Mouse (Mus musculus) heart, embryonic 16.5 days (tissue): Measurements from ENCODE around the gene Rif1. TPM values are rescaled to one million over a fixed set of nuclear protein-coding genes. Genes with fewer than 3 reads are reported as not detected.

ENCODE experiments used
- ATAC-seq: fragments of 200-750 bp; cut with Nextera tagmentation; replicated peaks from 2 replicates; pipeline ENCODE4 v1.8.0; 2017; ENCODE audit warnings: moderate number of reproducible peaks; ENCODE audit not compliant: insufficient read depth, low FRiP score; ENCODE audit errors: extremely low read depth
- H3K27ac ChIP-seq: fragments of 300-500 bp; sonication (generic); 2 replicates; pipeline ENCODE4 v1.5.1; 2014; ENCODE audit warnings: mild to moderate bottlenecking, low read length, control low read depth, moderate library complexity
- H3K27me3 ChIP-seq: fragments of 300-500 bp; sonication (generic); 2 replicates; pipeline ENCODE4 v1.6.1; 2014; ENCODE audit warnings: low read length, mixed read lengths; ENCODE audit not compliant: control insufficient read depth, insufficient read depth
- H3K36me3 ChIP-seq: fragments of 300-500 bp; sonication (generic); 2 replicates; pipeline ENCODE4 v1.6.1; 2014; ENCODE audit not compliant: control insufficient read depth, insufficient read depth
- H3K4me1 ChIP-seq: fragments of 300-500 bp; sonication (generic); 2 replicates; pipeline ENCODE4 v1.6.1; 2014; ENCODE audit warnings: low read length, mixed read lengths; ENCODE audit not compliant: control insufficient read depth, insufficient read depth
- H3K4me2 ChIP-seq: fragments of 300-500 bp; sonication (generic); 2 replicates; pipeline ENCODE4 v1.6.1; 2014; ENCODE audit warnings: low read depth, mild to moderate bottlenecking, control low read depth, low read length
- H3K4me3 ChIP-seq: fragments of 300-500 bp; sonication (generic); 2 replicates; pipeline ENCODE4 v1.5.1; 2014; ENCODE audit warnings: mild to moderate bottlenecking, control low read depth, low read length
- H3K9ac ChIP-seq: fragments of 300-500 bp; sonication (generic); 2 replicates; pipeline ENCODE4 v1.6.1; 2014; ENCODE audit warnings: low read length, control low read depth
- H3K9me3 ChIP-seq: fragments of 300-500 bp; sonication (generic); replicated peaks from 2 replicates; pipeline ENCODE4 v1.6.1; 2016; ENCODE audit warnings: low read length; ENCODE audit not compliant: control insufficient read depth
- WGBS: fragments of 180-500 bp; shearing (Covaris S2); extraction: QIAGEN DNeasy Blood & Tissue Kit; methylation state at CpG from one replicate; pipeline ENCODE4 v1.1.7; 2014; 5-methylcytosine and 5-hydroxymethylcytosine counted together
- polyA plus RNA-seq: library from polyadenylated mRNA; unstranded; fragments of >200 nt; fragmentation: Nextera tagmentation; extraction: Ambion mirVana; gene quantifications from 2 replicates; pipeline ENCODE4 v1.2.1, GENCODE M21; 2015

The Rif1 gene
- polyA plus RNA-seq, 1 experiment from 2014 or later = 13.7 TPM

DNA sequence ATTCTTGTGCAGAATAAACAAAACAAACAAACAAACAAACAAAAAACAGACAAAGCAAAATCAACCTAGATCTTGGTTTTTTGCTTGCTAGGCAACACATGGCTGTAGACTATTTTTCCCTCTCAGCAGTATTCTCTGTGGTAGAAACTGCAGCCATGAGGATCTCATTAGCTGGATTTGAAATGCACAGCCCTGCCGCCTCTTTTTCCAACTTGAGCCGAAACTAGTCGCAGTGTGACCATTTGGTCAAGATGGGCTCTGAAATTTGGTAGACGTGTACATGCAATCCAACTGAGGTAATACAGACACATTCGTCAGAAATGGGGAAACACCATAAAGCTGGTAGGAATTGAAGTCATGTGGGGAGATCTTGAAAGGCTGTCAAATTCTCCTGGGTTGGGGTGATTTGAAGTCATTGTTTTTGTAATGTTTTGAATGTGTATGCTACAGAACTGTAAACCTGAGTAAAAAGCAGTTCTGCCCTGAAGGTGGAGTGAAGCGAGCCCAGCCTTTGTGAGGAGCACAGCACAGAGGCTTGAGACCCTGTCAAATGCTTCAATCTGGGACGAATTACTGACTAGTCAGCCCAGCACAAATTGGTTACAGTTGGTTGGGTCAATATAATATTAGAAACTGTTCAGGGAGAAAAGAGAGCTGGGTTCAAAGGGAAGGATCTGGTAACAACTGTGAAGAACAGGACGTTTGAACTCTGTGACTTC is 33.4 kb upstream of the Rif1 start:
- no peak overlapping the region for H3K9ac ChIP-seq
- no peaks in the 10 kb centered on the region; the same call in 1 of the 2 replicates for H3K27me3 ChIP-seq
- 76% methylated on average over 8 of the region's 8 CpGs for WGBS
- no peak overlapping the region for H3K27ac ChIP-seq
- H3K9me3 ChIP-seq = no peaks in the 10 kb centered on the region
- no peak overlapping the region for H3K4me2 ChIP-seq
- ATAC-seq = no peak
- H3K4me3 ChIP-seq = no peak overlapping the region
- H3K4me1 ChIP-seq = no peaks in the 10 kb centered on the region
- no peaks in the 10 kb centered on the region for H3K36me3 ChIP-seq

DNA sequence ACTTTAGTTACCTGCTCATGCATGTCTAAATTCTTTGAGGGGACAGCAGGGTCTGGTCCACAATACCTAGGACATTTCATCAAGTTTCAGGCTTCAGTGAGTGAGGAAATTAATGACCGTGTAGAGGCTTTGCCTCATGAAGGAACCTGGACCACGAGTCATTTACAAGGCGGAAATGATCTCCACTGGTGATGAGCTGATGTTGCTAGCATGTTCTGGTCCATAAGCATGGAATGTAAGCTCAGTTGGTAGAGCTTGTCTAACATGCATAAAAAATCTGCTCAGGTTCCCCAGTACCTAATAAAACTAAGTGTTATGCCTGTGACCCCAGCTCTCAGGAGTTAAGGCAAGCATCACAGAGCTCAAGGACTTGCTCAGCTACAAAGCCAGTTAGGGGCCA is 30.5 kb upstream of the Rif1 start:
- H3K9me3 ChIP-seq = no peaks in the 10 kb centered on the region
- H3K4me2 ChIP-seq = no peak overlapping the region
- H3K4me3 ChIP-seq = no peak overlapping the region
- no peak overlapping the region for H3K27ac ChIP-seq
- H3K9ac ChIP-seq = no peak overlapping the region
- ATAC-seq = no peak
- WGBS = 84% methylated on average over 3 of the region's 3 CpGs
- H3K36me3 ChIP-seq = no peaks in the 10 kb centered on the region
- no peaks in the 10 kb centered on the region for H3K4me1 ChIP-seq
- H3K27me3 ChIP-seq = no peaks in the 10 kb centered on the region; the same call in 1 of the 2 replicates

DNA sequence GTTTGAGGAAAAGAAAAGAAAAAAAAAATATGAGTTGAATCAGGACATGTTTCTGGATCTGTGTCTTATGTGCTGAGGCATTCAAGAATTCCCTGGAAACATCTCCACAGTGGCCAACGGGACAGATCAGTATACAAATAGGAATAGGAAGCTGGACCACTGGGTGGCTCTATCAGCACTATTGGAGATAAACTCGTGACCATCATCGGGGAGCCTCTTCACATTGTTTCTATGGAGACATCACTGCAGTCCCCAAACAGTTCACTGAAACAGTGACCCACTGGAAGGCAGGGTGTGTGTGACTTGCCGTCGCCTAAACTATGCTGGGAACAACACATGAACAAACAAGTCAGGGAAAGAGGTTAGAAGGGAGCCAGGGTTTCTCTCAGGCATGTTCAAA is 29.9 kb upstream of the Rif1 start:
- H3K9me3 ChIP-seq = no peaks in the 10 kb centered on the region
- no peak overlapping the region for H3K27ac ChIP-seq
- no peak overlapping the region for H3K4me3 ChIP-seq
- 41% methylated on average over 5 of the region's 5 CpGs for WGBS
- H3K4me2 ChIP-seq = no peak overlapping the region
- ATAC-seq = no peak
- no peaks in the 10 kb centered on the region for H3K36me3 ChIP-seq
- H3K27me3 ChIP-seq = no peaks in the 10 kb centered on the region; the same call in 1 of the 2 replicates
- no peaks in the 10 kb centered on the region for H3K4me1 ChIP-seq
- no peak overlapping the region for H3K9ac ChIP-seq

DNA sequence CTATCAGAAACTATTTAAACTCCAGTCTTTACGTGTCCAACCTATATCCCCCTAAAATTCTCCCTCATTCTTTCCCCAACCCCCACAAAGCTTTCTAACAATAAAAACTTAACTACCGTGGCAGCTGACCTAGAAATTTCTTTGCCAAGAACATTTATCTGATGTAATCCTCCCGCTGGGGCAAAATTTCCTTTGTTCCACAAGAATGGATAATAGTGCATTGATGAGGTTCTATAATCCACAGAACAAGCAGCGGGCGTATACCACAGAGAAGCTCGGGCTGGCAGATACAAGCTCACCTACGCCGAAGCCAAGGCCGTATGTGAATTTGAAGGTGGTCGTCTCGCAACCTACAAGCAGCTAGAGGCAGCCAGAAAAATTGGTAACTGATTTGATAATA is 29.1 kb upstream of the Rif1 start:
- WGBS = 93% methylated on average over 11 of the region's 11 CpGs

DNA sequence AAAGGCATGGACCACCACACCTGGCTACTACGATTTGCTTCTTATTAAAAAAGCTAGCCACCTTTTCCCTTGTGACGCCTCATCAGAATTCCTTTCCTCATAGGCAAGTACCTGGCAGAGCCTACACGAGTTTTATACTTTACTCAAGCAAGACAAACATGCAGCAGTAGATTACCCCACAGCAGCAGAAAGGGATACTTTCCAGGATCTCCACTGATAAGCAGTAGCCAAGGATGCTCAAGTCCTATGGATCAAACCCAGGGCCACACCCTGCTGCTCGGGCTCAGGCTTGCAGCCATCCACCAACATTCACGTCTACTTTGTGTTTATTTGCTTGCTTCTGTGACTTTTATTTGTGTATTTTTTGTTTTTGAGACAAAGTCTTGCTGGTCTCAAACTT is 26.6 kb upstream of the Rif1 start:
- no peak for ATAC-seq
- no peaks in the 10 kb centered on the region for H3K27me3 ChIP-seq
- H3K4me2 ChIP-seq = no peak overlapping the region
- H3K9me3 ChIP-seq = no peaks in the 10 kb centered on the region
- no peaks in the 10 kb centered on the region for H3K4me1 ChIP-seq
- no peaks in the 10 kb centered on the region for H3K36me3 ChIP-seq
- H3K9ac ChIP-seq = no peak overlapping the region
- WGBS = 73% methylated on average over 5 of the region's 5 CpGs
- H3K4me3 ChIP-seq = no peak overlapping the region
- no peak overlapping the region for H3K27ac ChIP-seq

More for the DNA sequence above, 29.1 kb upstream of the Rif1 start:
- no peaks in the 10 kb centered on the region for H3K36me3 ChIP-seq
- H3K27ac ChIP-seq = no peak overlapping the region
- no peak for ATAC-seq
- H3K9me3 ChIP-seq = no peaks in the 10 kb centered on the region
- H3K4me1 ChIP-seq = no peaks in the 10 kb centered on the region
- H3K4me3 ChIP-seq = no peak overlapping the region
- H3K4me2 ChIP-seq = no peak overlapping the region
- H3K27me3 ChIP-seq = no peaks in the 10 kb centered on the region; the same call in 1 of the 2 replicates
- no peak overlapping the region for H3K9ac ChIP-seq

DNA sequence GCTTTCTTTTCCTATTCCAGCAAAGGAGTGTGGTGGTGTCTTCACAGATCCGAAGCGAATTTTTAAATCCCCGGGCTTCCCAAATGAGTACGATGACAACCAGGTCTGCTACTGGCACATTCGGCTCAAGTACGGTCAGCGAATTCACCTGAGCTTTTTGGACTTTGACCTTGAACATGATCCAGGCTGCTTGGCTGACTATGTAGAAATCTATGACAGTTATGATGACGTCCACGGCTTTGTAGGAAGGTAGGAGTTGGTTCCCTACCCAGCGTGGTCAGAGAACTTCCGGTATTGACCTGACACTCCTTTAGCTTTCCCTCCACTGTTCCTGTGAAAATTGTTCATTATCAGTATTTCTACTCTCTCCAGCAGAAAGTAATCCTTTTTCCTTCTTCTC is 21.8 kb upstream of the Rif1 start:
- Histone ChIP-seq H3K4me2 (no peak overlapping the region), H3K9me3 (no peaks in the 10 kb centered on the region), H3K9ac (no peak overlapping the region), H3K36me3 (no peaks in the 10 kb centered on the region), H3K27ac (no peak overlapping the region), H3K27me3 (no peaks in the 10 kb centered on the region), H3K4me1 (peaks cover 6% of the 10 kb centered on the region), H3K4me3 (no peak overlapping the region)
- WGBS = 93% methylated on average over 11 of the region's 11 CpGs
- ATAC-seq = no peak

DNA sequence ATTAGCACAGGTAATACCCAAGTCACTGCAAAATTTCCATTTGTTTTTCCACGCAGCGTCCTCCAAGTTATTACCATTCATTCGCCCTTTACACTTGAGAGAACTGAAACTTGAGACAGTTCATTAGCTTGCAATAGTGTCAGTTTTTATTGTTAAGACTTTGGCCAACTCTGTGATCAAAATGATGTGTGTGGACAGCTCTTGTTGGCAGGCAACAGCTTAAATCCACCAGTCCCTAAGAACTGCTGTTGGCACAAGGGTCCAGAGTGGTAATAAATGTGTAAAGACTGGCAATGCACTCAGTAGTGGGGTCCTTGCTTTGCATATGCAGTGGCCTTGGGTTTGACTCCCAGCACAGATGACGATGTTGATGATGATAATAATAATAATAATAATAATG is 20.3 kb upstream of the Rif1 start:
- H3K36me3 ChIP-seq = no peaks in the 10 kb centered on the region
- H3K27ac ChIP-seq = no peak overlapping the region
- H3K4me1 ChIP-seq = peaks cover 6% of the 10 kb centered on the region
- no peak overlapping the region for H3K9ac ChIP-seq
- no peak for ATAC-seq
- H3K4me3 ChIP-seq = no peak overlapping the region
- no peak overlapping the region for H3K4me2 ChIP-seq
- H3K9me3 ChIP-seq = no peaks in the 10 kb centered on the region
- 91% methylated on average over 4 of the region's 4 CpGs for WGBS
- H3K27me3 ChIP-seq = no peaks in the 10 kb centered on the region

DNA sequence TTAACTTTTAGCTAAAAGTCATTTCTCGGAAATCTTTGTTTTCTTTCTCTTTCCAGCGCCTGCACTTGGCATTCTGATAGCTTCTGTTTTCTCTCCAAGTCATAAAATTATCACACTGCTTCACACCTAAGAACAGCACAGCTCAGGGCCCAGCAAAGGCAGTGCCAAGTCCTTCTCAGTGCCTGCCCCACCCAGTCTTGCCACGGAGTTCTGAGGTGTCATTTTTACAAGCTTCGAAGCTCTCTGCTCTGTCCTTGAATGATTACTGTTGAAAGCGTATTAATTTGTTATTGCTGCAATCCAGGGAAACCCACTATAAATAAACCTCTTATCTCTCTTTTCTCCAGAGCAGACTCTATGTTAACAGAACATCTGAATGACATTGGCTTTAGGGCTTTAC is 19.1 kb upstream of the Rif1 start:
- peak; percentile 66 for ATAC-seq
- Histone ChIP-seq H3K9me3 (no peaks in the 10 kb centered on the region), H3K4me3 (no peak overlapping the region), H3K36me3 (no peaks in the 10 kb centered on the region), H3K27ac (peak overlapping the region; percentile 77), H3K4me2 (peak overlapping the region; percentile 36; the same call in 1 of the 2 replicates), H3K4me1 (peaks cover 6% of the 10 kb centered on the region), H3K27me3 (no peaks in the 10 kb centered on the region), H3K9ac (peak overlapping the region; percentile 53)
- 16% methylated on average over 5 of the region's 5 CpGs for WGBS

DNA sequence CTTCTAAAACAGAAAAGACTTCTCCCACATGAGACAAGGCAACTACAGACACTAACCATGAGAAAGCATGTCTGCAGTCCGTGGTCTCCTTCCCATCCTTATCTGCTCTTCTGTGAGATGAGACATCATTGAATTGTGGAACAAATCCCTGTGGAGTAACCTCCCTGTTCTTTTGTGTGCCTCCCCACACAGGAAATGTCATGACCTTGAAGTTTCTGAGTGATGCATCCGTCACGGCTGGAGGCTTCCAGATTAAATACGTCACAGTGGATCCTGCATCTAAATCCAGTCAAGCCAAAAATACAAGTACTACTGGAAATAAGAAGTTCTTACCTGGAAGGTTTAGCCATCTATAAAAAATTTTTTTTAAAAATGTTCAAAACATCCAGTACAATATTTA is 17.0 kb upstream of the Rif1 start:
- H3K27me3 ChIP-seq = no peaks in the 10 kb centered on the region
- H3K9me3 ChIP-seq = no peaks in the 10 kb centered on the region
- ATAC-seq = 0 out of 2 replicates have a peak, but pooled peaks have one; percentile 10
- peak overlapping the region; percentile 45 for H3K27ac ChIP-seq
- H3K36me3 ChIP-seq = no peaks in the 10 kb centered on the region
- no peak overlapping the region for H3K4me3 ChIP-seq
- peaks cover 6% of the 10 kb centered on the region for H3K4me1 ChIP-seq
- H3K9ac ChIP-seq = no peak overlapping the region
- no peak overlapping the region for H3K4me2 ChIP-seq
- WGBS = 24% methylated on average over 4 of the region's 4 CpGs
